Mouse (Mus musculus) CD4-positive, CD25-positive, alpha-beta regulatory T cell, adult 4 months (primary cell): ENCODE data around the gene Pdyn. TPM values are rescaled to one million over a fixed set of nuclear protein-coding genes. Genes with fewer than 3 reads are reported as not detected.

Source experiments
- ATAC-seq: one replicate; pipeline ENCODE4 v1.8.0; 2017
- polyA plus RNA-seq, 2 experiments: library from polyadenylated mRNA; unstranded; fragments of 100-300 nt; shearing (Covaris generic); gene quantifications; one replicate each; pipeline ENCODE4 v1.2.1; 2017

The Pdyn gene
- polyA plus RNA-seq, result not detected

GRCm38 (mm10) chr2:129699484-129700158, at the start of gene Pdyn:
TSS of gene Pdyn (minus strand) at chr2:129699844.
- ATAC-seq, result no peak

DNA sequence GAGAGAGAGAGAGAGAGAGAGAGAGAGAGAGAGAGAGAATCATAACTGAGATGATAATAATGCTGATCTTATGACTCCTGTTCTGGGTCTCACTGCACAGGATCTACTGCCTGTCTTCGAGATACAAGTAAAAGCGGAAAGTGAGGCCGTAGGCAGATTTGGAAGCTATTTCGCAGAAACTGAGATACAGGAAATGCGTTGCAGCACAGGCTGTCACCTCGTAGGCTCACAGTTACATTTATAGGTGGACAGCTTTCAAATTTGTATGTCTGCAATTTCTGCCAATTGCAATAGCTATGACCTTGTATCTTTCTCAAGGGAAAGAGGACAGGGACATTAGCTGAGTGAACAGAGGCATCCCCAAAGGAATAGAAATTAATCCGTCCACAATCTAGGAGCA, 42.4 kb upstream of the Pdyn start:
- no peak for ATAC-seq

GRCm38 (mm10) chr2:129740515-129740914, 40.9 kb upstream of the Pdyn start:
- no peak for ATAC-seq

DNA sequence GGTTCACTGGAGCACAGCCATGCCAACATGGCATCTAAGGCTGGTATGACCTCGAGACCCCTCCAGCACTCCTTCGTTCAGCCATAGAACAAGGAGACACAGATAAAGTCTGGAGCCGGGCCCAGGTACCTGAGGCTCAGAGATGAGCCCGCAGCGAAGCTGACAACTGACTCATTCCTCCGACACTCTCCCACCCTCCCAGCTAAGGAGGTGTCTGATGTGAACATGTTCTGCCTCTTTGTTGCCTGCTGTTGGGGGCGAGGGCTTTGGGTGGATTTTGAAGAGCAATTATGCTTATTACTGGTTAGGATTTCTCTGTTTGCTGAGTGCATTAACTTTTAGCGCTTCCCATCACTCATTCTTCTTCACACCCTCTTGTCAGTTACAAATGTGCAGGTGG, 34.4 kb upstream of the Pdyn start:
- no peak for ATAC-seq

DNA sequence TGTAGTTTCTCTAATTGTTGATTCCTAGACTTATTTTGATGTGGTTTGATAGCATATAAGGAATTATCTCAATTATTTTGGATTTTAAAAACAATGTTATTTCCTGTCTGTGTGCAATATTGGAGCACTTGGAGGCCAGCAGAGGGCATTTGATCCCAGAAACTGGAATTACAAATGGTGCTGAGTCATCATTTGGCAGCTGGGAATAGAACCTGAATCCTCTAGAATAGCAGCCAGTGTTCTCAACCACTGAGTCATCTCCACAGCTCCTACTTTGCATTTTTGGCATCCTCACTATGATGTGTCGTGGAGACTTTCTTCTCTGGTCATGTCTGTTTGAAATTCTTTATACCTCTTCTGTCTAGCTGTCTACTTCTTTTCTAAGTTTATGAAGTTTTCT, 30.0 kb upstream of the Pdyn start:
- ATAC-seq, result no peak

- ATAC-seq, result no peak
Observed at GRCm38 (mm10) chr2:129715671-129716070, 16.0 kb upstream of the Pdyn start.

GRCm38 (mm10) chr2:129713026-129713544, 13.4 kb upstream of the Pdyn start:
- no peak for ATAC-seq

- ATAC-seq, result no peak
Observed at GRCm38 (mm10) chr2:129696059-129696458, 3.6 kb downstream of the Pdyn start.

DNA sequence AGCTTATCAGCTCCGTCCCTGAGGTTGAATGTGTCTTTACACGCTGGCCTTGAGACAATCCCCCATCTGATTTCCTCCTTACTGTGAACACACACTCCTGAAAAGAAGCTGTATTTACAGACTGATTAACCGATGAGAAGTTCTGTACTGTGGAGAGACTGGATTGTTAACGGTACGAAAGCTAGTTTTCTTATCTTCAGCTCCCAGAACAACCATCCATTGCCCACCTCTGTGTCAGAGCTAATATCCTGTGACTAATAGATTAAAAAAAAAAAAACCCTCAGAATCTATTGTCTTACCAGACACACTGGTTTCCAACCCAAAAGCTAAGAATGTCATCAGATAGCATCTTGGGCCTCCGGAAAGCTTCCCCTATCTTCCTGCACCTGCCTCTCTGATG, 5.3 kb downstream of the Pdyn start:
- no peak for ATAC-seq

DNA sequence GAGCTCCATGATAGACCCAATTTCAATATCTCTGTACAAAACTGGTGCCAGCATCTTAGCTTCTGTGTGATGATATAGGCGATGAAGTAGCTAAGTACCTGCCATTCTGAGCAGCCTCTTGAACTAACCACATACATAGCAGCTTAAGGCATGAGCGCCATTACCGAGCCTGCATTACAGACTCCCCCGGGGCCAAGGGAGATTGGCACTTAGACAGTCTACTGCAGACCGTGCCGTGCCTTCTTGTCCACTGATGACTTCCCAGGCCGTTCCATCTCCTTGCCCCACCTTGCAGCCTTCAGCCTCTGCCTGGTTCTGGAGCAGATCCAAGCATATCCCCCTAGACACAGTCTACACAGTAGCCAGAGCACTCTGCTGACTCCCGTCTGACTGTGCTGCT, 7.0 kb downstream of the Pdyn start:
- no peak for ATAC-seq

DNA sequence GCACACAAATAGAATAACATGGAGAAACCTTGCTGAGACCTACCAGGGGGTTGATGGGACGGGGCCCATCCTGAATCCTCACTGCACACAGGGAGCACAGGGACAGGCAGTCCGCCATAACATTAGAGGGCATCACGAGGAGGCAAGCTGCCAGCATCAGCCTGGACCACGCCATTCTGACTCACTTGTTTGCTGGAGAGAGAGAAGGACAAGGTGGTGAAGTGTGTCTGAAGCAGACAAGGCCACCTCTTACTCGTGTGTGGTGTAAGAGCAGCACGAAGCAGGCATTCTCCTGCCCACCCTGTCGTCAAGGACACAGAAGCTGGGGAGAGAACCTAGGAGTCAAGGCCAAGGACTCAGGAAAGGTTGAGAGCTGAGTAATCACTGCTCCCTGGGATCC, 9.9 kb downstream of the Pdyn start:
- no peak for ATAC-seq

GRCm38 (mm10) chr2:129688036-129688625, 11.5 kb downstream of the Pdyn start:
- ATAC-seq, result no peak

DNA sequence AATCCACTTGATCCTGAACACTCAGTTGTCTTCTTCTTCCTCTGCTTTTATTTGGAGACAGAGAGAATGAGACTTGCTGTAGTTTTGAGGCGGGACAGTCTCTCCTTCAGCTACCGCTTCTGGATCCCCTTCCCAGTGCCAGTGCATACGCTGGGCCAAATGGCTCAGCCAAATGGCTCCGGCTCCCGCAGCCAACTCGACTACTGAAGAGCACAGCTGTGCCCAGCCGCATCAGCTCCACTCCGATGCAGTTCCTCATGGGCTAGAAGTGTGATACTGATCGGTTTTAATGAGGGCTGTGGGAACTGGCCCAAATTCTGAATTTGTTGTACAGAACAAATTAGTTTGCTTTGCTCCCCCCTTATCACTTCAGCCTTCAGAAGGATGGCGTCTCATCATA, 12.7 kb downstream of the Pdyn start:
- no peak for ATAC-seq

DNA sequence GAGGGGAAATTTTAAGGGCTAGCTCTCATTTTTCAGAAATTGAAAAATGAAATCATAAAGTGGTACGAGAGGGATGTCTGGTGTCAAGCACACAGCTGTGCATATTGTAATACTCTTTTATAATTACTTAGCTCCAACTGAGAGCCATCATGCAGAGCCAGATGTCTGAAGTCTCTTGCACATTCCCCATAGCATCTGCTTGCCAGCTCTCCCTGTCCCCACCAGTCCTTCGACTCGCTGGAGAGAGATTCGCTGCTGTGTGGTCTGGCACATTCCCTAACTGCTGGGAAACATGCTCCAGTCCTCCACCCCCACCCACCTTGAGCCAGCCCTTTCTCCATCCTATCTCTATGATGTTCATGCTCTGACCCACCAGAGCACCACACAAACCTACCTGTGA, 15.6 kb downstream of the Pdyn start:
- no peak for ATAC-seq

- no peak for ATAC-seq
Observed at GRCm38 (mm10) chr2:129680236-129680635, 19.4 kb downstream of the Pdyn start.

- ATAC-seq, result no peak
Observed at GRCm38 (mm10) chr2:129679066-129679465, 20.6 kb downstream of the Pdyn start.

GRCm38 (mm10) chr2:129677664-129678063, 22.0 kb downstream of the Pdyn start:
- ATAC-seq, result no peak

DNA sequence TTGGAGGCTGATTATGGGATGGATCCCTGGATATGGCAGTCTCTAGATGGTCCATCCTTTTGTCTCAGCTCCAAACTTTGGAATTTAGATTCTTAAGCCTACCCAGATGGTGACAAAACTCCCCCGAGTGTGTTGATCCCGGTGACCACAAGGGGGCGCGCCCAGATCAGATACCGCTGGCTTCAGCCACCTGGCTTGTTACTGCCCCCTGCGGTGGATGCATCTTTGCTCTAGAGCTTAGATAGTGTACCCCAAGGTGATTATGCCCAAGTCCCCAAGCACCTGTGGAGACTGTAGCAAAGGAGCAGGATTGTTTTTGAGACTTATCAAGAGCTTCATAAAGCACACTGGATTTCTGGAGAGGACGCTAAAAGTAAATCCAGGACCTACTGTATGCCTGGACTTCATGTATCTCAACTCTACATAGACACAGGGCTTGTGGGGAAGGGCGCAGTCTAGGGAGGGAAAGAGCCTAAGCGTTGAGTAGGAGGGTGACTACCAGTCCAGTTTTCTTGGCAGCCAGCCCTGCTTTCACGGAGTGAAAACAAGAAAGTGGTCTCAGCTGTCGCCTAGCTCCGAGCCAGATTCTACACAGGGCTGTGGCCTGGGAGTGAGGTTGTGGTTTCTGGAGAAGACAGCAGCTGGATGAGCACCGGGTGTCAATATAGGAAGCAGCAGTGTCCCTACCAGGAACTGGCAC, 24.6 kb downstream of the Pdyn start:
- peak; percentile 68 for ATAC-seq

DNA sequence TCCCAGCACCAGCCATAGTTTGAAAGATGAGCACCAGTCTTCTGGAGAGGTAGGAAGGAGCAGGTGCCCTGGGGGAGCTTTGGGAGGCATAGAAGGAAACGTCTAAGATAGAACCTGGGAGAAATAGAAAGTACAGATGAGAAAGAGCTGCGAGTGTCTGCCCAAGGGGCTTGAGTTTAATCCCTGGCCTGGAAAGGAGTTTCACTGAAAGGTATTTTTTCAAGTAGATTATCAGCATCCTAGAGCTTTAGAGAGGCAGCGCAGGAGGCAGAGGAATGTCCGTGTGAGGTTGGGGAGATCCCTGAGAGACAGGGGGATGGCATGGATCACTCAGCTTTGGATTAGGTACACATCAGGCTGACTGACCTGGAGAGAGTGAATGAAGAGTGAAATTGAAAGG, 27.7 kb downstream of the Pdyn start:
- ATAC-seq, result no peak

DNA sequence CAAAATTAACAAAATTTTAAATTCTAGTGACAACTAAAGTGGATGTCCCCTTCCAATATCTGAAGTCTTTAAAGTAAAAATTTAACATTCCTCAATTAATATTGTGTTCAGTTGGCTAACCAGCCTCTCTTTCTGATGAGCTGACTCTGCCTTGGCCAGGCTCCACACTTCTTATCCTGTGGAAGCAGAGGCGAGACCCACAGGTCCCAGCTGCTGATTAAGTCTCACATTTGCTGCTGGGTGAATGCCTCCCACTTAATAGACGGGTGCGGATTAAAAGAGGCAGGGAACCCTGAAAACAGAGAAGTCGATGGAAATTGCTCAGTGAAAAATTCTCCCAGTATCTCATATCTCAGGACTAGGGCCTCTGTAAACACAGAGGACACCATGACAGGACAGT, 37.2 kb downstream of the Pdyn start:
- ATAC-seq, result no peak

- ATAC-seq, result no peak
Observed at GRCm38 (mm10) chr2:129660020-129660419, 39.6 kb downstream of the Pdyn start.

GRCm38 (mm10) chr2:129658796-129659195, 40.8 kb downstream of the Pdyn start:
- ATAC-seq, result no peak

DNA sequence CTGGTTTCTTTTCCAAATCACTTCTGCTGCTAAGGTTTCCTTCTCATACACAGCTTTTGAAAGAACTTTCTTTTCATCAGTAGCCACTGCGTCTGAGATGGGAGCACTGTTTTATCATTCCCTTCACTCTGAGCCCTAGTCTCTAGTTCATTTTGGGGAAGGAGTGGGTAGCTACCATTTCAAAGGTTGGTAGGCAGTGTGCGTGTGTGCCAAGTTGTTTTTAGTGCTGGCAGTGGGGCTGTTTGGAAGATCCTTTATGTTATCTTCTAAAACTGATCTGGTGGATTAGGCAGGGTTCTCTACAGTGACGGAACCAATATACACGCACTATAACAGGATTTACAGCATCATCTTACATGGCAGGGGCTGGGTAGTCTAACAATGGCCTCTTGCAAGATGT, 44.6 kb downstream of the Pdyn start:
- no peak for ATAC-seq
